Mouse (Mus musculus): Measurements from ENCODE around the gene Pakap.

GRCm38 (mm10) chr4:57704575-57704974 lies 136.6 kb downstream of the Pakap start:
- TF ChIP-seq GATA1 (IDR thresholded peaks at IDR 0.05; ENCODE audit: low read length) (no peak), TAL1 (IDR thresholded peaks at IDR 0.05; ENCODE audit: low read length) (no peak)

All from erythroblast, embryonic 14.5 days (primary cell).